In genomic region chr3:9523081-9523932, GRCm38 (mm10) we compare ENCODE assay signal across 8 mouse cellular contexts.
DNase-seq lines count a peak whose midpoint lies in the region; ATAC-seq and TF ChIP-seq lines count a peak whose summit lies in the region.

No protein-coding gene starts in this region.

- DNase-seq in heart, postnatal 25 days (ENCODE audit: low spot score), result no peak
- peak; percentile 86 for DNase-seq in large intestine, adult 2 months (ENCODE audit: low read depth, low spot score)
- DNase-seq in right cerebral cortex, postnatal 36 days (ENCODE audit: low spot score in 2 of 2), result peak; percentile 57 to 60
- no peak for DNase-seq in urinary bladder, postnatal 25 days (ENCODE audit: low spot score)
- DNase-seq in layer of hippocampus, postnatal 25 days (ENCODE audit: extremely low spot score in 1 of 2, low spot score in 1 of 2), result no peak

- intact Hi-C loops in heart, postnatal 25 days (cut with DNase I), result loop anchor here (5.0 kb wide), 2 partner anchors 49 to 89 kb away; partner anchors contain the start of gene Zfp704

- WGBS in heart, embryonic 15.5 days, result 54% methylated on average over 18 of the region's 18 CpGs
- 47% methylated on average over 18 of the region's 18 CpGs for WGBS in embryonic facial prominence, embryonic 13.5 days
- WGBS in large intestine, adult 2 months, result 27% methylated on average over 18 of the region's 18 CpGs

- no peak; the same call in 1 of the 2 replicates for ATAC-seq in heart, embryonic 15.5 days (replicated peaks; ENCODE audit: insufficient number of reproducible peaks, insufficient read depth, low FRiP score, low read depth)
- 0 out of 2 replicates have a peak, but pooled peaks have one; percentile 11 for ATAC-seq in embryonic facial prominence, embryonic 13.5 days (ENCODE audit: insufficient number of reproducible peaks, insufficient read depth, low FRiP score, low TSS enrichment, low read depth)

- H3K27ac ChIP-seq in heart, embryonic 15.5 days, result peak overlapping the region; percentile 62
- H3K27ac ChIP-seq in embryonic facial prominence, embryonic 13.5 days, result peak overlapping the region; percentile 71; the same call in 1 of the 2 replicates

- no peak overlapping the region for H3K9ac ChIP-seq in heart, embryonic 15.5 days
- no peak overlapping the region for H3K9ac ChIP-seq in embryonic facial prominence, embryonic 13.5 days

- H3K9me3 ChIP-seq in heart, embryonic 15.5 days (replicated peaks), result no peaks in the 10 kb centered on the region
- H3K9me3 ChIP-seq in E14TG2a.4 (ENCODE audit: low read length), result no peaks in the 10 kb centered on the region
- no peaks in the 10 kb centered on the region for H3K9me3 ChIP-seq in embryonic facial prominence, embryonic 13.5 days

- no peak overlapping the region; the same call in 1 of the 2 replicates for H3K4me2 ChIP-seq in heart, embryonic 15.5 days
- H3K4me2 ChIP-seq in embryonic facial prominence, embryonic 13.5 days, result peak overlapping the region; percentile 14; the same call in 1 of the 2 replicates

- H3K4me3 ChIP-seq in heart, embryonic 15.5 days, result no peak overlapping the region
- H3K4me3 ChIP-seq in E14TG2a.4 (replicated peaks; ENCODE audit: low read length), result 0 out of 2 replicates have a peak overlapping the region, but pooled peaks have one; percentile 2
- H3K4me3 ChIP-seq in embryonic facial prominence, embryonic 13.5 days, result no peak overlapping the region

- no peak for TF ChIP-seq CTCF in E14TG2a.4 (conservative IDR thresholded peaks at IDR 0.05; ENCODE audit: low read length)

- peaks cover 54% of the 10 kb centered on the region for H3K4me1 ChIP-seq in heart, embryonic 15.5 days (replicated peaks)
- peaks cover 82% of the 10 kb centered on the region for H3K4me1 ChIP-seq in E14TG2a.4 (replicated peaks; ENCODE audit: low read depth, low read length)
- peaks cover 58% of the 10 kb centered on the region for H3K4me1 ChIP-seq in embryonic facial prominence, embryonic 13.5 days

- no peaks in the 10 kb centered on the region for H3K36me3 ChIP-seq in heart, embryonic 15.5 days
- H3K36me3 ChIP-seq in E14TG2a.4 (ENCODE audit: insufficient read depth, low read length), result peaks cover 5% of the 10 kb centered on the region; the same call in 1 of the 2 replicates
- no peaks in the 10 kb centered on the region for H3K36me3 ChIP-seq in embryonic facial prominence, embryonic 13.5 days

- H3K27me3 ChIP-seq in heart, embryonic 15.5 days, result no peaks in the 10 kb centered on the region
- H3K27me3 ChIP-seq in E14TG2a.4 (ENCODE audit: insufficient read depth, low read length), result peaks cover 2% of the 10 kb centered on the region; the same call in 1 of the 2 replicates
- no peaks in the 10 kb centered on the region for H3K27me3 ChIP-seq in embryonic facial prominence, embryonic 13.5 days

Comparison
In these comparisons a context has a peak if more than half of its experiments do, and no peak if none do; other contexts are left out.
1. DNase-seq: peak in large intestine, adult 2 months (single experiment) and right cerebral cortex, postnatal 36 days (2 of 2); none in heart, postnatal 25 days (single experiment), urinary bladder, postnatal 25 days (single experiment) and layer of hippocampus, postnatal 25 days (0 of 2).